Mouse (Mus musculus) small intestine, adult 2 months (tissue): Measurements from ENCODE around the gene Edc3. TPM values are rescaled to one million over a fixed set of nuclear protein-coding genes. Genes with fewer than 3 reads are reported as not detected.

Source experiments
- H3K27ac ChIP-seq: fragments of 200-500 bp; 2 replicates; pipeline ENCODE4 v1.5.1; 2012; ENCODE audit warnings: low read depth, low read length, control low read depth, inconsistent platforms; ENCODE audit not compliant: insufficient read depth
- H3K27me3 ChIP-seq: fragments of 200-500 bp; 2 replicates; pipeline ENCODE4 v1.6.1; 2012; ENCODE audit warnings: mild to moderate bottlenecking, moderate library complexity, low read length, inconsistent platforms; ENCODE audit not compliant: control insufficient read depth, insufficient read depth
- H3K36me3 ChIP-seq: fragments of 200-500 bp; 2 replicates; pipeline ENCODE4 v1.6.1; 2012; ENCODE audit warnings: mild to moderate bottlenecking, low read length, control low read depth, inconsistent platforms; ENCODE audit not compliant: control insufficient read depth, insufficient read depth
- H3K4me1 ChIP-seq: fragments of 200-500 bp; 2 replicates; pipeline ENCODE4 v1.6.1; 2012; ENCODE audit warnings: low read length, inconsistent platforms, mixed read lengths; ENCODE audit not compliant: control insufficient read depth, insufficient read depth, insufficient read length
- H3K4me3 ChIP-seq: fragments of 200-500 bp; 2 replicates; pipeline ENCODE4 v1.5.1; 2012; ENCODE audit warnings: low read depth, mild to moderate bottlenecking, control low read depth, inconsistent platforms, low read length, moderate library complexity
- CTCF ChIP-seq: fragments of 200-500 bp; IDR thresholded peaks from 2 replicates; pipeline ENCODE4 v1.5.1; 2012; ENCODE audit warnings: low read depth, mild to moderate bottlenecking, control low read depth, inconsistent platforms, low read length, moderate library complexity, mixed read lengths; ENCODE audit not compliant: insufficient replicate concordance, insufficient read length; ENCODE audit errors: extremely low read depth
- POLR2A ChIP-seq: fragments of 200-500 bp; IDR thresholded peaks from 2 replicates; pipeline ENCODE4 v1.6.1; 2012; ENCODE audit warnings: low read depth, mild to moderate bottlenecking, control low read depth, inconsistent platforms, low read length, moderate library complexity
- WGBS: fragments of 180-500 bp; shearing (Covaris S2); methylation state at CpG from one replicate; pipeline ENCODE4 v1.1.7; 2018; 5-methylcytosine and 5-hydroxymethylcytosine counted together
- polyA plus RNA-seq: library from polyadenylated mRNA; depleted of rRNA; stranded (reverse); fragments of >200 nt; gene quantifications from 2 replicates; pipeline ENCODE4 v1.2.3, GENCODE M21; 2012; rRNA removed

Edc3 gene
- polyA plus RNA-seq, 1 experiment, result 8.0 TPM

- H3K36me3 ChIP-seq, result no peaks in the 10 kb centered on the region
- H3K4me1 ChIP-seq, result no peaks in the 10 kb centered on the region; the same call in 1 of the 2 replicates
- H3K4me3 ChIP-seq, result no peak overlapping the region
- 68% methylated on average over 4 of the region's 4 CpGs for WGBS
- no peaks in the 10 kb centered on the region for H3K27me3 ChIP-seq
- no peak overlapping the region for H3K27ac ChIP-seq
- TF ChIP-seq POLR2A (no peak), CTCF (no peak)
These were observed 67.4 kb downstream of the Edc3 start for GRCm38 (mm10) chr9:57775736-57776135.

GRCm38 (mm10) chr9:57782656-57783055 is 74.3 kb downstream of the Edc3 start:
- TF ChIP-seq CTCF, result no peak
- TF ChIP-seq POLR2A, result no peak
- Histone ChIP-seq H3K27me3 (no peaks in the 10 kb centered on the region), H3K27ac (no peak overlapping the region), H3K36me3 (no peaks in the 10 kb centered on the region), H3K4me1 (peaks cover 3% of the 10 kb centered on the region; the same call in 1 of the 2 replicates), H3K4me3 (no peak overlapping the region)
- 87% methylated on average over 3 of the region's 3 CpGs for WGBS

GRCm38 (mm10) chr9:57789733-57790132 is 81.4 kb downstream of the Edc3 start:
- H3K4me1 ChIP-seq, result peaks cover 3% of the 10 kb centered on the region; the same call in 1 of the 2 replicates
- H3K36me3 ChIP-seq, result peaks cover 27% of the 10 kb centered on the region
- no peak overlapping the region for H3K27ac ChIP-seq
- 81% methylated on average over 3 of the region's 3 CpGs for WGBS
- no peak overlapping the region for H3K4me3 ChIP-seq
- no peaks in the 10 kb centered on the region for H3K27me3 ChIP-seq
- TF ChIP-seq POLR2A (no peak), CTCF (no peak)

- H3K4me1 ChIP-seq, result peaks cover 5% of the 10 kb centered on the region; the same call in 1 of the 2 replicates
- H3K27me3 ChIP-seq, result no peaks in the 10 kb centered on the region
- no peak overlapping the region for H3K4me3 ChIP-seq
- no peak for TF ChIP-seq CTCF
- TF ChIP-seq POLR2A, result no peak
- peaks cover 47% of the 10 kb centered on the region for H3K36me3 ChIP-seq
- WGBS, result 87% methylated on average over 8 of the region's 8 CpGs
- H3K27ac ChIP-seq, result no peak overlapping the region
These were observed 89.1 kb downstream of the Edc3 start for GRCm38 (mm10) chr9:57797456-57797855.

- H3K27me3 ChIP-seq, result no peaks in the 10 kb centered on the region
- no peak for TF ChIP-seq POLR2A
- no peak for TF ChIP-seq CTCF
- 69% methylated on average over 10 of the region's 10 CpGs for WGBS
- no peak overlapping the region for H3K4me3 ChIP-seq
- peaks cover 44% of the 10 kb centered on the region for H3K36me3 ChIP-seq
- H3K27ac ChIP-seq, result no peak overlapping the region
- H3K4me1 ChIP-seq, result peaks cover 5% of the 10 kb centered on the region; the same call in 1 of the 2 replicates
These were observed 90.4 kb downstream of the Edc3 start for GRCm38 (mm10) chr9:57798725-57799253.

GRCm38 (mm10) chr9:57800325-57800975 is 92.1 kb downstream of the Edc3 start:
- peaks cover 35% of the 10 kb centered on the region for H3K36me3 ChIP-seq
- no peak overlapping the region for H3K4me3 ChIP-seq
- no peak for TF ChIP-seq POLR2A
- H3K27me3 ChIP-seq, result no peaks in the 10 kb centered on the region
- H3K27ac ChIP-seq, result no peak overlapping the region
- peaks cover 5% of the 10 kb centered on the region; the same call in 1 of the 2 replicates for H3K4me1 ChIP-seq
- 91% methylated on average over 9 of the region's 9 CpGs for WGBS

Other genes with a start within 250 kb of the Edc3 start
- gene Scamp5, start 240.5 kb upstream of the Edc3 start, polyA plus RNA-seq, result 104 and 119 TPM in 2 replicates
- 1.2 and 10.5 TPM in 2 replicates for gene Rpp25, start 204.5 kb upstream of the Edc3 start, polyA plus RNA-seq
- gene Cox5a, start 187.3 kb upstream of the Edc3 start, polyA plus RNA-seq, result 952 and 1,569 TPM in 2 replicates
- gene Fam219b, start 171.0 kb upstream of the Edc3 start, polyA plus RNA-seq, result 6.0 and 8.2 TPM in 2 replicates
- gene Mpi, start 155.8 kb upstream of the Edc3 start, polyA plus RNA-seq, result 51.8 and 117 TPM in 2 replicates
- 89.7 and 207 TPM in 2 replicates for gene Scamp2, start 147.6 kb upstream of the Edc3 start, polyA plus RNA-seq
- gene Ulk3, start 119.1 kb upstream of the Edc3 start, polyA plus RNA-seq, result 8.7 and 14.0 TPM in 2 replicates
- gene Cplx3, start 102.3 kb upstream of the Edc3 start, polyA plus RNA-seq, result not detected in 2 replicates
- gene Lman1l, start 87.8 kb upstream of the Edc3 start, polyA plus RNA-seq, result 0.08 TPM in 1 of 2 replicates, not detected in the other
- gene Csk, start 54.9 kb upstream of the Edc3 start, polyA plus RNA-seq, result 52.1 and 95.9 TPM in 2 replicates
- not detected in 2 replicates for gene Cyp1a2, start 24.8 kb upstream of the Edc3 start, polyA plus RNA-seq
- 0.51 and 0.79 TPM in 2 replicates for gene Cyp1a1, start 20.6 kb upstream of the Edc3 start, polyA plus RNA-seq
- gene Clk3, start 57.3 kb downstream of the Edc3 start, polyA plus RNA-seq, result 30.7 and 66.1 TPM in 2 replicates
- 5.8 and 13.6 TPM in 2 replicates for gene Arid3b, start 128.3 kb downstream of the Edc3 start, polyA plus RNA-seq
- gene Ubl7, start 202.4 kb downstream of the Edc3 start, polyA plus RNA-seq, result 62.4 and 146 TPM in 2 replicates
- 12.9 and 52.6 TPM in 2 replicates for gene Sema7a, start 231.6 kb downstream of the Edc3 start, polyA plus RNA-seq